Mouse (Mus musculus) gastrocnemius, postnatal 14 days (tissue): Measurements from ENCODE around the gene Syngr4. TPM values are rescaled to one million over a fixed set of nuclear protein-coding genes. Genes with fewer than 3 reads are reported as not detected.
"Not testable (repeated sequence)": the region's sequence is repeated elsewhere in the genome, so short reads cannot be mapped to it uniquely, and the experiment has no call there.

ENCODE experiments used
- DNase-seq: peaks from one replicate; pipeline ENCODE4 v3.0.0; 2021; ENCODE audit warnings: mixed read lengths
- intact Hi-C: fragments of 180-260 bp; cut with DNase I; formaldehyde crosslinking; loops from one replicate; pipeline ENCODE4 v1.15.1; 2025; ENCODE audit warnings: low total_unique reads
- long read RNA-seq, 2 experiments: library from polyadenylated mRNA; stranded (forward); transcript quantifications; one replicate each; pipeline ENCODE4 v2.0.0; 2021
- total RNA-seq, 2 experiments: library from RNA; stranded (reverse); gene quantifications; 2 replicates each; pipeline ENCODE4 v1.2.3; 2021

The Syngr4 gene
- total RNA-seq = under 1 TPM in 1 of 2 experiments, not detected in 1; 0.24 TPM
- long read RNA-seq, experiment 1 = 0 reads
- long read RNA-seq, experiment 2 = 0 reads

GRCm38 (mm10) chr7:45896517-45897257, at the start of gene Syngr4, which contains the start of gene Tmem143:
TSS of gene Syngr4 (minus strand) at chr7:45896714.
TSS of gene Tmem143 (plus strand) at chr7:45896941.
- intact Hi-C loops = no loop called here

GRCm38 (mm10) chr7:45943280-45943679, 46.8 kb upstream of the Syngr4 start:
- intact Hi-C loops, DNase-seq: not testable (repeated sequence)

More at GRCm38 (mm10) chr7:45896517-45897257, at the start of gene Syngr4, which contains the start of gene Tmem143:
- DNase-seq = peak; percentile 98

- no peak for DNase-seq
- intact Hi-C loops = no loop called here
These were observed 45.5 kb upstream of the Syngr4 start for GRCm38 (mm10) chr7:45941986-45942385.

- no peak for DNase-seq
- intact Hi-C loops = no loop called here
These were observed 43.3 kb upstream of the Syngr4 start for GRCm38 (mm10) chr7:45939836-45940235.

GRCm38 (mm10) chr7:45935114-45935513, 38.6 kb upstream of the Syngr4 start:
- peak; percentile 58 for DNase-seq
- intact Hi-C loops = no loop called here

- intact Hi-C loops = loop anchor here (5.0 kb wide), 1 partner anchor 61 kb away; the partner anchor contains the start of gene Kdelr1
- not testable (repeated sequence) for DNase-seq
These were observed 37.3 kb upstream of the Syngr4 start for GRCm38 (mm10) chr7:45933766-45934165.

- intact Hi-C loops = loop anchor here (5.0 kb wide), 1 partner anchor 57 kb away; the partner anchor contains the start of gene Kdelr1
- DNase-seq = no peak
These were observed 33.2 kb upstream of the Syngr4 start for GRCm38 (mm10) chr7:45929688-45930087.

- no peak for DNase-seq
These were observed 32.2 kb upstream of the Syngr4 start for GRCm38 (mm10) chr7:45928626-45929295.

GRCm38 (mm10) chr7:45924429-45924816, 27.9 kb upstream of the Syngr4 start:
- DNase-seq = no peak
- intact Hi-C loops = no loop called here

More at GRCm38 (mm10) chr7:45928626-45929295, 32.2 kb upstream of the Syngr4 start:
- intact Hi-C loops = no loop called here

GRCm38 (mm10) chr7:45923762-45924428, 27.4 kb upstream of the Syngr4 start, which contains the start of gene Ccdc114:
TSS of gene Ccdc114 (plus strand) at chr7:45924072.
- intact Hi-C loops = no loop called here
- DNase-seq = peak; percentile 85

GRCm38 (mm10) chr7:45922928-45923761, 26.6 kb upstream of the Syngr4 start:
- DNase-seq = peak; percentile 96
- intact Hi-C loops = no loop called here

- intact Hi-C loops = no loop called here
- DNase-seq = no peak
These were observed 25.6 kb upstream of the Syngr4 start for GRCm38 (mm10) chr7:45921950-45922600.

GRCm38 (mm10) chr7:45921242-45921621, 24.7 kb upstream of the Syngr4 start, which contains the start of gene Emp3:
TSS of gene Emp3 (minus strand) at chr7:45921404.
- intact Hi-C loops = no loop called here
- peak; percentile 75 for DNase-seq

- peak; percentile 36 for DNase-seq
- intact Hi-C loops = no loop called here
These were observed 24.2 kb upstream of the Syngr4 start for GRCm38 (mm10) chr7:45920583-45921241.

GRCm38 (mm10) chr7:45919761-45920160, 23.2 kb upstream of the Syngr4 start:
- intact Hi-C loops = no loop called here
- DNase-seq = no peak

- peak; percentile 25 for DNase-seq
These were observed 22.7 kb upstream of the Syngr4 start for GRCm38 (mm10) chr7:45919083-45919671.

GRCm38 (mm10) chr7:45917926-45918325, 21.4 kb upstream of the Syngr4 start:
- no peak for DNase-seq
- intact Hi-C loops = no loop called here

More at GRCm38 (mm10) chr7:45919083-45919671, 22.7 kb upstream of the Syngr4 start:
- intact Hi-C loops = no loop called here
